Mouse (Mus musculus): ENCODE measurements around the gene Camta2. TPM values are rescaled to one million over a fixed set of nuclear protein-coding genes. Genes with fewer than 3 reads are reported as not detected.
A peak's percentile ranks its signal among the peaks of the same experiment; 100 is the strongest.

The Camta2 gene
- polyA plus RNA-seq, 1 experiment, result 11.9 TPM

DNA sequence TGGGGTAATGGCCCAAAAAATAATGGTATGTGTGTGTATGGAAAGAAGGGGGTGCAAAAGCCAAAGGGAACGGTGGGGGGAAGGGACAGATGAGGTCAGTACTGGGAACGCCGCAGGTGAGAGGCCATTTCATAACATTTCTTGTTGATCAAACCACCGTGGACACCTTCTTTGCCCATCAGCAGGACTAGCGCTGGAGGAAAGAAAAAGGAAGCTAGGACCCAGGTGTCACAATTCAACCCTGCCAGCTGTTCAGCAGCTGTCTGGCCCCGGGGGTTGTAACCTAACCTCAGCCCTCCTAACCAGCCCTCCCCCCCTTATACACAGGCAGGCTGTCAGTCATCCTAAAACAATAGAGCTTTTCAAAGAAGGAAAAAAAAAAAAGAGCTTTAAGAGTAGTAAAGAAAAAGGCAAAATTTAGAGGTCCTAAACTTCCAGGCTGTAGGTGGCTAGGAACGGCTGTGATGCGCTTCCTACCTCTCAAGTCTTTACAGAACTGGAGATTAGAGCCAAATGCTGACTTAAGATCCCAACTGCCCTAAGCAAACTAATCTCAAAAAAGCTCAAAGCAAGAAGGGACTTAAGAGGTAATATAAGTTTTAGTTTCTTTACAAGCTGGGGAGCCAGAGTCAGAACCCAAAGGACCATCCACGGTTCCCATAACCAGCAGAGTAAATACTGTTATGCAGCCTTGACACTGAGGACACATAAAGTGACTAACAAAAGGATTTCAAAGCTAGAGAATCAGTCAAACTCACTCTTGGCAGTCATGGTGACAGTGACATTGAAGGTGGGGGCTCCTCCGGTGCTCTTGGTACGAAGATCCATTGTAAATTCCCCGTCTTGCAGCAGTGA lies 35.6 kb downstream of the Camta2 start:
- Histone ChIP-seq H3K79me2 (ENCODE audit: control insufficient read depth, insufficient read depth) (peaks cover 51% of the 10 kb centered on the region), H3K36me3 (ENCODE audit: control insufficient read depth, insufficient read depth) (peaks cover 36% of the 10 kb centered on the region), H3ac (ENCODE audit: control insufficient read depth, insufficient read length) (no peak overlapping the region), H3K27me3 (ENCODE audit: control insufficient read depth, insufficient read depth, insufficient read length) (no peaks in the 10 kb centered on the region), H3K4me2 (ENCODE audit: low read depth) (peak overlapping the region; percentile 99), H3K4me3 (peak overlapping the region; percentile 94)
- no peak for TF ChIP-seq CEBPB (IDR thresholded peaks at IDR 0.05; ENCODE audit: insufficient read depth, poor library complexity, severe bottlenecking)
- TF ChIP-seq TCF12 (IDR thresholded peaks at IDR 0.05; ENCODE audit: insufficient read depth, poor library complexity, severe bottlenecking), result peak; percentile 88
- no peak for TF ChIP-seq E2F4 (IDR thresholded peaks at IDR 0.05; ENCODE audit: insufficient read depth)
- peak; percentile 52 to 90 (median 68) for TF ChIP-seq MYOG (IDR thresholded peaks at IDR 0.05; ENCODE audit: control insufficient read depth in 1 of 3, insufficient read depth in 1 of 3, insufficient read length in 2 of 3, low read depth in 2 of 3)
- peak; percentile 81 for TF ChIP-seq POLR2AphosphoS2 (IDR thresholded peaks at IDR 0.05; ENCODE audit: insufficient read length, low read depth)
- TF ChIP-seq REST (IDR thresholded peaks at IDR 0.05; ENCODE audit: insufficient read depth, insufficient read length), result no peak
- TF ChIP-seq MYOD1 (IDR thresholded peaks at IDR 0.05; ENCODE audit: control insufficient read depth in 1 of 3, insufficient read length in 2 of 3, low read depth in 2 of 3), result peak; percentile 85 to 95 (median 93)
- TF ChIP-seq USF1 (IDR thresholded peaks at IDR 0.05; ENCODE audit: low read depth), result no peak
- no peak for TF ChIP-seq SRF (IDR thresholded peaks at IDR 0.05; ENCODE audit: control insufficient read depth, insufficient read length, low read depth)
- peak; percentile 80 for TF ChIP-seq TCF3 (IDR thresholded peaks at IDR 0.05; ENCODE audit: insufficient read length, low read depth)
- TF ChIP-seq POLR2A (IDR thresholded peaks at IDR 0.05; ENCODE audit: insufficient read length, low read depth), result peak; percentile 14
- no peak for TF ChIP-seq MAX (IDR thresholded peaks at IDR 0.05; ENCODE audit: low read depth)

DNA sequence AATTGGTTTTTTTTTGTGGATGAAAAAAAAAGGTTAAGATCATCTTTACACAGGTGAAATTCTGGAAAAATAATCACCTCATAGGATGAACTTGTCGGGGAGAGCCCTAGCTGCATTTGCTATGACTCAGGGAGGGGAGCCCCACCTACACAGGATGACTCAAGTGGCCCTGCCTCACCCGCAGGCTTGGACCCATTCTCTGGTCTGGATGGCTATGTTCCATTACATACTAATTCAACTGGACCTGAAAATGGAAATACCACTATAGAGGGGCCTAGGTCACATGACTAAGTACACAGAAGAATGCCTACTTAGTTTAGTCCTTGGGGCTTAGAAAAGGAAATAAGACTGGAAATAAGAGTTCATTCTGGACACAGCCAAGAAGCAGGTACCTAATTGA lies 36.5 kb downstream of the Camta2 start:
- Histone ChIP-seq H3K36me3 (ENCODE audit: control insufficient read depth, insufficient read depth) (peaks cover 36% of the 10 kb centered on the region), H3ac (ENCODE audit: control insufficient read depth, insufficient read length) (no peak overlapping the region), H3K4me3 (peak overlapping the region; percentile 94), H3K4me2 (ENCODE audit: low read depth) (peak overlapping the region; percentile 99), H3K27me3 (ENCODE audit: control insufficient read depth, insufficient read depth, insufficient read length) (no peaks in the 10 kb centered on the region), H3K79me2 (ENCODE audit: control insufficient read depth, insufficient read depth) (peaks cover 51% of the 10 kb centered on the region)
- TF ChIP-seq MYOD1 (IDR thresholded peaks at IDR 0.05; ENCODE audit: control insufficient read depth in 1 of 3, insufficient read length in 2 of 3, low read depth in 2 of 3), result peak in 1 of 3 experiments; percentile 19
- TF ChIP-seq POLR2AphosphoS2 (IDR thresholded peaks at IDR 0.05; ENCODE audit: insufficient read length, low read depth), result peak; percentile 73
- TF ChIP-seq TCF12 (IDR thresholded peaks at IDR 0.05; ENCODE audit: insufficient read depth, poor library complexity, severe bottlenecking), result no peak
- TF ChIP-seq REST (IDR thresholded peaks at IDR 0.05; ENCODE audit: insufficient read depth, insufficient read length), result no peak
- TF ChIP-seq SRF (IDR thresholded peaks at IDR 0.05; ENCODE audit: control insufficient read depth, insufficient read length, low read depth), result no peak
- TF ChIP-seq MAX (IDR thresholded peaks at IDR 0.05; ENCODE audit: low read depth), result no peak
- TF ChIP-seq POLR2A (IDR thresholded peaks at IDR 0.05; ENCODE audit: insufficient read length, low read depth), result no peak
- TF ChIP-seq USF1 (IDR thresholded peaks at IDR 0.05; ENCODE audit: low read depth), result peak; percentile 85
- TF ChIP-seq E2F4 (IDR thresholded peaks at IDR 0.05; ENCODE audit: insufficient read depth), result no peak
- no peak for TF ChIP-seq CEBPB (IDR thresholded peaks at IDR 0.05; ENCODE audit: insufficient read depth, poor library complexity, severe bottlenecking)
- no peak for TF ChIP-seq MYOG (IDR thresholded peaks at IDR 0.05; ENCODE audit: control insufficient read depth in 1 of 3, insufficient read depth in 1 of 3, insufficient read length in 2 of 3, low read depth in 2 of 3)

GRCm38 (mm10) chr11:70650322-70651175 lies 37.4 kb downstream of the Camta2 start:
- H3K79me2 ChIP-seq (ENCODE audit: control insufficient read depth, insufficient read depth), result peaks cover 59% of the 10 kb centered on the region
- peaks cover 36% of the 10 kb centered on the region for H3K36me3 ChIP-seq (ENCODE audit: control insufficient read depth, insufficient read depth)
- H3K4me2 ChIP-seq (ENCODE audit: low read depth), result peak overlapping the region; percentile 99
- H3K4me3 ChIP-seq, result peak overlapping the region; percentile 94
- no peak for TF ChIP-seq MAX (IDR thresholded peaks at IDR 0.05; ENCODE audit: low read depth)
- no peak for TF ChIP-seq USF1 (IDR thresholded peaks at IDR 0.05; ENCODE audit: low read depth)
- TF ChIP-seq POLR2A (IDR thresholded peaks at IDR 0.05; ENCODE audit: insufficient read length, low read depth), result peak; percentile 28
- no peak for TF ChIP-seq TCF12 (IDR thresholded peaks at IDR 0.05; ENCODE audit: insufficient read depth, poor library complexity, severe bottlenecking)
- no peak for TF ChIP-seq MYOG (IDR thresholded peaks at IDR 0.05; ENCODE audit: control insufficient read depth in 1 of 3, insufficient read depth in 1 of 3, insufficient read length in 2 of 3, low read depth in 2 of 3)
- TF ChIP-seq CEBPB (IDR thresholded peaks at IDR 0.05; ENCODE audit: insufficient read depth, poor library complexity, severe bottlenecking), result no peak
- TF ChIP-seq SRF (IDR thresholded peaks at IDR 0.05; ENCODE audit: control insufficient read depth, insufficient read length, low read depth), result peak; percentile 70
- peak; percentile 70 for TF ChIP-seq POLR2AphosphoS2 (IDR thresholded peaks at IDR 0.05; ENCODE audit: insufficient read length, low read depth)
- no peak for TF ChIP-seq REST (IDR thresholded peaks at IDR 0.05; ENCODE audit: insufficient read depth, insufficient read length)
- no peak for TF ChIP-seq TCF3 (IDR thresholded peaks at IDR 0.05; ENCODE audit: insufficient read length, low read depth)
- H3K27me3 ChIP-seq (ENCODE audit: control insufficient read depth, insufficient read depth, insufficient read length), result no peaks in the 10 kb centered on the region
- H3ac ChIP-seq (ENCODE audit: control insufficient read depth, insufficient read length), result no peak overlapping the region

DNA sequence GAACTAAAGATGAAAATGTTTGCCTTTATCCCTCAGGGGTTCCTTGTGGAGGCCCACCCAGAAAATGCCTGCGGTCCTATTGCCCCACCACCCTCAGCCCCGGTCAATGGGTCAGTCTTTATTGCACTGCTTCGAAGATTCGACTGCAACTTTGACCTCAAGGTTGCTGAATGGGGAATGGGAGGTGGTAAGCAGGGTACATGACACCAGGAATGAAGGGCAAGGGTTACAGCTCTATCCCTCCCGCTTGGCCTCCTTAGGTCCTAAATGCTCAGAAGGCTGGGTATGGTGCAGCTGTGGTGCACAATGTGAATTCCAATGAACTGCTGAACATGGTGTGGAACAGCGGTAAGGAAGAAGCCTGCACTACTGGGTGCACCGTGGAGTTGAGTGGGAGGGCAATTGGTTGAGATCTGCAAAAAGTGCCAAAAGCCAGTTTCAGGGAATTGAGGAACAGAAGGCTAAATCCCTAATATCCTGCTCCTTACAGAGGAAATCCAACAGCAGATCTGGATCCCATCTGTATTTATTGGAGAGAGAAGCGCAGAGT lies 38.6 kb downstream of the Camta2 start:
- H3K36me3 ChIP-seq (ENCODE audit: control insufficient read depth, insufficient read depth), result peaks cover 40% of the 10 kb centered on the region
- H3K4me2 ChIP-seq (ENCODE audit: low read depth), result peak overlapping the region; percentile 95
- H3ac ChIP-seq (ENCODE audit: control insufficient read depth, insufficient read length), result no peak overlapping the region
- no peaks in the 10 kb centered on the region for H3K27me3 ChIP-seq (ENCODE audit: control insufficient read depth, insufficient read depth, insufficient read length)
- H3K79me2 ChIP-seq (ENCODE audit: control insufficient read depth, insufficient read depth), result peaks cover 62% of the 10 kb centered on the region
- no peak overlapping the region for H3K4me3 ChIP-seq
- TF ChIP-seq POLR2AphosphoS2 (IDR thresholded peaks at IDR 0.05; ENCODE audit: insufficient read length, low read depth) (peak; percentile 75), E2F4 (IDR thresholded peaks at IDR 0.05; ENCODE audit: insufficient read depth) (no peak)

All from myocyte (in vitro differentiated cells).